Mouse (Mus musculus): ENCODE measurements around the gene Sema5b.

Sema5b gene

GRCm38 (mm10) chr16:35592274-35593065 is 51.5 kb downstream of the Sema5b start:
- no peak for DNase-seq (ENCODE audit: low spot score in 2 of 2)

- no peak for DNase-seq (ENCODE audit: low spot score in 2 of 2)
Observed at GRCm38 (mm10) chr16:35593474-35593873, 52.5 kb downstream of the Sema5b start.

- DNase-seq (ENCODE audit: low spot score in 2 of 2): no peak
Observed at GRCm38 (mm10) chr16:35596241-35596640, 55.3 kb downstream of the Sema5b start.

GRCm38 (mm10) chr16:35596661-35597350 is 55.9 kb downstream of the Sema5b start:
- no peak for DNase-seq (ENCODE audit: low spot score in 2 of 2)

- no peak for DNase-seq (ENCODE audit: low spot score in 2 of 2)
Observed at GRCm38 (mm10) chr16:35597991-35598390, 57.0 kb downstream of the Sema5b start.

GRCm38 (mm10) chr16:35598802-35599201 is 57.9 kb downstream of the Sema5b start:
- DNase-seq (ENCODE audit: low spot score in 2 of 2): no peak

- no peak for DNase-seq (ENCODE audit: low spot score in 2 of 2)
Observed at GRCm38 (mm10) chr16:35600282-35600681, 59.3 kb downstream of the Sema5b start.

GRCm38 (mm10) chr16:35601426-35601825 is 60.5 kb downstream of the Sema5b start:
- DNase-seq (ENCODE audit: low spot score in 2 of 2): no peak

GRCm38 (mm10) chr16:35602529-35602928 is 61.6 kb downstream of the Sema5b start:
- DNase-seq (ENCODE audit: low spot score in 2 of 2): no peak

GRCm38 (mm10) chr16:35603729-35604522 is 63.0 kb downstream of the Sema5b start:
- no peak for DNase-seq (ENCODE audit: low spot score in 2 of 2)

- no peak for DNase-seq (ENCODE audit: low spot score in 2 of 2)
Observed at GRCm38 (mm10) chr16:35607250-35607649, 66.3 kb downstream of the Sema5b start.

GRCm38 (mm10) chr16:35608244-35608643 is 67.3 kb downstream of the Sema5b start:
- no peak for DNase-seq (ENCODE audit: low spot score in 2 of 2)

GRCm38 (mm10) chr16:35609561-35609960 is 68.6 kb downstream of the Sema5b start:
- DNase-seq (ENCODE audit: low spot score in 2 of 2): no peak

GRCm38 (mm10) chr16:35613851-35614804 is 73.2 kb downstream of the Sema5b start:
- no peak for DNase-seq (ENCODE audit: low spot score in 2 of 2)

- no peak for DNase-seq (ENCODE audit: low spot score in 2 of 2)
Observed at GRCm38 (mm10) chr16:35617732-35618131, 76.8 kb downstream of the Sema5b start.

- DNase-seq (ENCODE audit: low spot score in 2 of 2): no peak
Observed at GRCm38 (mm10) chr16:35623026-35623425, 82.1 kb downstream of the Sema5b start.

- DNase-seq (ENCODE audit: low spot score in 2 of 2): no peak
Observed at GRCm38 (mm10) chr16:35623986-35624385, 83.0 kb downstream of the Sema5b start.

GRCm38 (mm10) chr16:35624877-35625276 is 83.9 kb downstream of the Sema5b start:
- no peak for DNase-seq (ENCODE audit: low spot score in 2 of 2)

- no peak for DNase-seq (ENCODE audit: low spot score in 2 of 2)
Observed at GRCm38 (mm10) chr16:35625286-35626020, 84.5 kb downstream of the Sema5b start.

- peak; percentile 60 to 89 for DNase-seq (ENCODE audit: low spot score in 2 of 2)
Observed at GRCm38 (mm10) chr16:35627992-35628607, 87.2 kb downstream of the Sema5b start.
